Mouse (Mus musculus): ENCODE measurements around the gene Cdca3. TPM values are rescaled to one million over a fixed set of nuclear protein-coding genes. Genes with fewer than 3 reads are reported as not detected.

The Cdca3 gene
- polyA plus RNA-seq, 1 experiment from 2014 or later = 187 TPM

DNA sequence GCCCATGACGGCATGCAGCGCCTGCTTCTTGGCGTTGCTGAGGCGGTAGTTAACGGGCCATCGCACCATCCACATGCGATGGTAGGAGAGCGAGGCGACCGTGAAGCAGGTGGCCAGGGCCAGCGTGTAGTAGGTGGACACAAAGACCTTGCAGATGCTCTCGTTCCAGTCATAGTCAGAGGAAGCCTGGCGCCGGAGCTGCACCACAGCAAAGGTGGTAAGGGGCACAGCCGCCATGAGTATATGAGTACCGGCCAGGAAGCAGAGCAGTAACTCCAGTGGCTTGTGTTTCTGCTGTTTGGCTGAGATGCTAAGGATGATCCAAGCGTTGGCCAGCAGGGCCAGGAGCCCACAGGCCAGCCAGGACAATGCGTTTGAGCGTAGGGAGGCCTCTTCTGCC, 31.9 kb downstream of the Cdca3 start:
- 86% methylated on average over 19 of the region's 19 CpGs for WGBS
- H3K4me2 ChIP-seq (replicated peaks; ENCODE audit: low read depth, low read length) = no peak overlapping the region
- peaks cover 36% of the 10 kb centered on the region for H3K4me1 ChIP-seq (ENCODE audit: insufficient read depth, low read length)
- no peaks in the 10 kb centered on the region for H3K9me3 ChIP-seq (ENCODE audit: low read length)
- no peak overlapping the region for H3K9ac ChIP-seq (replicated peaks; ENCODE audit: low read length)
- H3K36me3 ChIP-seq (ENCODE audit: insufficient read depth, low read length) = no peaks in the 10 kb centered on the region
- H3K27ac ChIP-seq (ENCODE audit: low read length) = no peak overlapping the region
- ATAC-seq (ENCODE audit: low FRiP score, low TSS enrichment) = no peak
- H3K4me3 ChIP-seq (ENCODE audit: low read length) = no peak overlapping the region
- peaks cover 15% of the 10 kb centered on the region; the same call in 1 of the 2 replicates for H3K27me3 ChIP-seq (ENCODE audit: insufficient read depth, low read length)

DNA sequence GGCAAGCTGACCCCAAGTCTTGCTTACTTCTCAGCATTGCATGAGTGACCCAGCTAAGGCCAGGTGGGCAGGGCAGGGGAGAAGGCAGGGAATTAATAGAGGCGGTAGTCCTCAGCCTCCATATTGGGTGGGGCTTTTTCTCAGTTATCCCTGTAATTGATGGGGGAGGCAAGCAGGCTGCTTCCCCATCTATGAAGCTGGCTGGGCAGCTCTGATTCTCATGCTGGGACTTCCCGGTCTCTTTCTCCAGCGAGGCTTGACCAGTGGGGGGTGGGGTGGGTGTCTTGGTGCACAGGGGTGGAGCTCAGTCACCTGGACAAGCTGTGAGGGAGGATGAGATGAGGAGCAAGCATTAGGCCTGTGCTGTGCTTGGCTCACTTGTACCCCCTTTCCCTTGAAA, 32.5 kb downstream of the Cdca3 start:
- H3K27me3 ChIP-seq (ENCODE audit: insufficient read depth, low read length) = peaks cover 15% of the 10 kb centered on the region; the same call in 1 of the 2 replicates
- no peak overlapping the region for H3K9ac ChIP-seq (replicated peaks; ENCODE audit: low read length)

DNA sequence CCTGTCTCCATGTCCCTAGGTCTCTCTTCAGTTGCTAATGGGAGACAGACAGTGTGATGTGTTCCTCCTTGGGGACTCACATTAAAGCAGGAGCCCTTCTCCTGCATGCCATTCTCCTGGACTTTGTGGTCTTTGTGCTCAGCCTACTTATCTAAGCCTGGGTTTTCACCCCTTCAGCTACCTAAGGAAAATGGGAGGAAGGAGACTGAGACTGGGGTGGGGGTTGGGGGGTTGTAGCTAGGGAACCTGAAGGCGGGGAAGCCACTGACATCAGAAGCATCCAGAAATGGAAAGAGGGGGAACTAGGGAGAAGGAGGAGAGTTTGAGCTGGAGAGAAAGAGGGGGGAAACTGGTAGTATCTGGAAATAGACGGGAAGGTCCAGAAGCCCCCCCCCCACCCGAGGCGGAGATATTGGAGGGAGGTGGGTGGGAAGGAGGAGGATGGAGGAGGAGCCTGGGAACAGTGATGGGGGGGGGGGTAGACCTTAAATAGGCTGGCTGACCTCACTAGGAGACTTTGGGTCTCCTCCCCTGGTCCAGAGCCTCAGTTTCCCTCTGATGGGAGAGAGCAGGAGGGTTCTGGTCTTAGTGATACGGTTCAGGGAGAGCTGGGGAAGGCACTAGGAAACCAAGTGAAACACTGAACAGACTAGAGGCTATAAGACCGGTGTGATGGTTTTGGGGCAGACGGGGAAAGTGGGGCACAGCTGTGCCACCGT, 33.2 kb downstream of the Cdca3 start:
- Histone ChIP-seq H3K4me2 (replicated peaks; ENCODE audit: low read depth, low read length) (peak overlapping the region; percentile 98), H3K4me3 (ENCODE audit: low read length) (peak overlapping the region; percentile 58), H3K27me3 (ENCODE audit: insufficient read depth, low read length) (peaks cover 15% of the 10 kb centered on the region; the same call in 1 of the 2 replicates), H3K36me3 (ENCODE audit: insufficient read depth, low read length) (no peaks in the 10 kb centered on the region), H3K9ac (replicated peaks; ENCODE audit: low read length) (peak overlapping the region; percentile 80; the same call in 1 of the 2 replicates), H3K9me3 (ENCODE audit: low read length) (no peaks in the 10 kb centered on the region), H3K4me1 (ENCODE audit: insufficient read depth, low read length) (peaks cover 32% of the 10 kb centered on the region), H3K27ac (ENCODE audit: low read length) (no peak overlapping the region)
- ATAC-seq (ENCODE audit: low FRiP score, low TSS enrichment) = no peak
- 18% methylated on average over 8 of the region's 8 CpGs for WGBS

More for the DNA sequence above, 32.5 kb downstream of the Cdca3 start:
- Histone ChIP-seq H3K36me3 (ENCODE audit: insufficient read depth, low read length) (no peaks in the 10 kb centered on the region), H3K9me3 (ENCODE audit: low read length) (no peaks in the 10 kb centered on the region), H3K4me1 (ENCODE audit: insufficient read depth, low read length) (peaks cover 32% of the 10 kb centered on the region), H3K27ac (ENCODE audit: low read length) (no peak overlapping the region), H3K4me2 (replicated peaks; ENCODE audit: low read depth, low read length) (no peak overlapping the region), H3K4me3 (ENCODE audit: low read length) (no peak overlapping the region)
- no peak for ATAC-seq (ENCODE audit: low FRiP score, low TSS enrichment)
- 11% methylated on average over 3 of the region's 3 CpGs for WGBS

DNA sequence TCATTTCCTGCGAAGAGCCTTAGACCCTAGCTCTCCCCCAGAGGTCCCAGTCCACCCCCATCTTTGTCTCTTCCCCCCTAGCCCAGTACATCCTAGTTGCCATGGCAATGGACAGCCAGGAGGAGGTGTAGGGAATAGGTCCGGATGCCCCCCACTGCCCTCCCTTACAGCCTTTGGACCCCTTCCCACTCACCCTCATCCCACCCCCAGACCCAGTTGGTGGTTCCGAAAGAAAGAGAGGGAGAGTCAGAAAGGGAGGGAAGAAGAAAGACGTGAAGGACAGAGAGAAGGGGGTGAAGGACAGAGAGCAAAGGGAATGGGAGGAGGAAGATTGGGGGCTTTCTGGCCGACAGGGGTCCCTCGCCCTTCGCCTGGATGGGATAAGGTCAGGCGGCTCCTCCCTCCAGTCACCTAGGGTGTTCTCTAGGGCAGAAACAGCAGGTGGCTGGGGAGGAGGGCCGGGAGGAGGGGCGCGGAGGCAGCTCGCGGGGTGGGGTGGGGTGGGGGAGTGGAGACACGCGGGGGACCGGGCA, 33.8 kb downstream of the Cdca3 start:
- 2% methylated on average over 10 of the region's 16 CpGs for WGBS
- ATAC-seq (ENCODE audit: low FRiP score, low TSS enrichment) = no peak; the same call in 1 of the 2 replicates
- peaks cover 32% of the 10 kb centered on the region for H3K4me1 ChIP-seq (ENCODE audit: insufficient read depth, low read length)
- no peak overlapping the region for H3K27ac ChIP-seq (ENCODE audit: low read length)
- H3K9me3 ChIP-seq (ENCODE audit: low read length) = no peaks in the 10 kb centered on the region
- H3K27me3 ChIP-seq (ENCODE audit: insufficient read depth, low read length) = peaks cover 15% of the 10 kb centered on the region; the same call in 1 of the 2 replicates
- H3K36me3 ChIP-seq (ENCODE audit: insufficient read depth, low read length) = no peaks in the 10 kb centered on the region
- H3K4me2 ChIP-seq (replicated peaks; ENCODE audit: low read depth, low read length) = peak overlapping the region; percentile 98
- peak overlapping the region; percentile 80 for H3K9ac ChIP-seq (replicated peaks; ENCODE audit: low read length)
- peak overlapping the region; percentile 58 for H3K4me3 ChIP-seq (ENCODE audit: low read length)

DNA sequence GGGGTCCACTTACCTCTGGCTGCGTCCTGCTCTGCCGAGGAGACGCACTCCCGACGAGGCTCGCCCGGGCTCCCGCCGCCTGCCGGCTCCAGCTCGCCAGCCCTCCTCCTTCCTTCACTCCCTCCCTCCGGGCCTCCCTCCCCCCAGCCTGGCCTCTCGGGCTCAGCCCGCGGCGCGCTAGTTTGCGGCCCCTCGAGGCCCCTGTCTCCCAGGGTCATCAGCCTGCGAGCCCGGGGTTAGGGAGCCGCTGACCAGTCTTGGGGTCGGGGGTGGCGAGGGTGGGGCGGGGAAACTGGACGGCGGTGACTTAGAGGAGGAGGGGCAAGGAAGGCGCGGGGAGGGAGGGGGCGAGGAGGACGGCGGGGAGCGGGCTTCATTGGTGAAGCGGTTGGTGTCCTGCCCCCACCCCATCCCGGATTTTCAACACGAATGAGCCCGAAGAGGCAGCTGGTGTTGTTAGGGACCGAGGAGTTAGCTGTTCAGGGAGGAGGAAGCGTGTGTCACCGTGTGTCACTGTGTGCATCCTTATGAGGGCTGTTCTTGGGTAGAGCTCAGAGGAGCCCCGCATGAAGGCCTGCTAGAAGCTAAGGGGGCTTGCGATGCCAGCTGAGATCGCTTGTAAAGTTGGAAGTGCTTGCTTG, 34.4 kb downstream of the Cdca3 start, which contains the start of gene Gpr162:
TSS of gene Gpr162 (minus strand) at position 326 of the 641 bp plus-strand sequence.
- Histone ChIP-seq H3K4me2 (replicated peaks; ENCODE audit: low read depth, low read length) (peak within 1 kb of the TSS; percentile 98), H3K36me3 (ENCODE audit: insufficient read depth, low read length) (no peaks in the 10 kb centered on the region), H3K27ac (ENCODE audit: low read length) (no peak within 1 kb of the TSS), H3K4me1 (ENCODE audit: insufficient read depth, low read length) (peaks cover 26% of the 10 kb centered on the region), H3K9me3 (ENCODE audit: low read length) (no peaks in the 10 kb centered on the region), H3K9ac (replicated peaks; ENCODE audit: low read length) (peak within 1 kb of the TSS; percentile 80), H3K27me3 (ENCODE audit: insufficient read depth, low read length) (peaks cover 15% of the 10 kb centered on the region; the same call in 1 of the 2 replicates), H3K4me3 (ENCODE audit: low read length) (peak within 1 kb of the TSS; percentile 58)
- ATAC-seq (ENCODE audit: low FRiP score, low TSS enrichment) = peak; percentile 70
- 1% methylated on average over 41 of the region's 43 CpGs for WGBS

DNA sequence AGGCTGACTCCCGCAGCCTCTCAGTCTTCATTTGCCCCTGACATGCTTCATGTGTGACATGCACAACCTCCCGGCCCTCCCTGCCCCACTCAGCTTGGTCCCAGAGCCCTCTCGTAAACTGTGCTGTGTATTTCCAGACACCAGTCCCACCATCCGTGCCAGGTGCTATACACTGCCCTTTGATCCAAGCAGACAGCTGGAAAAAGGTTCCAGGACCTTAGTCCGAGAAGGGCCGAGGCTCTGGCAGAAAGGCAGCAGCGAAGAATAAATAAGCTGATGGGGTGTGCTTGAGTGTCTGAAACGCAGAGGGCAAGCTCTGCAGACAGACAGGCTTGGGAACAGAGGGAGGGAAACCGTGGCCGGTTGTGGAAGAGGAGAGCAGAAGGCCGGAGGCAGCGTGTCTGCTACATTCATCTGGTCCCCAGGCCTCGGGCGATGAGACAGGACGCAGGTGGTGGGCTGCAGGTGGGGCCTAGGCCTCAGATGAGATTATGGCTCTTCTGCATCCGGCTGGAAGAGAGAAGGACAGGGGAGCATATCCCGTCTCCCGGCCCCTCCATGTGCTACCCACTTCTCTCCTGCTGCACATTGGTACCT, 36.5 kb downstream of the Cdca3 start:
- Histone ChIP-seq H3K27ac (ENCODE audit: low read length) (no peak overlapping the region), H3K36me3 (ENCODE audit: insufficient read depth, low read length) (no peaks in the 10 kb centered on the region), H3K4me3 (ENCODE audit: low read length) (no peak overlapping the region), H3K4me2 (replicated peaks; ENCODE audit: low read depth, low read length) (no peak overlapping the region), H3K27me3 (ENCODE audit: insufficient read depth, low read length) (peaks cover 8% of the 10 kb centered on the region; the same call in 1 of the 2 replicates), H3K4me1 (ENCODE audit: insufficient read depth, low read length) (peaks cover 25% of the 10 kb centered on the region), H3K9me3 (ENCODE audit: low read length) (no peaks in the 10 kb centered on the region), H3K9ac (replicated peaks; ENCODE audit: low read length) (no peak overlapping the region)
- WGBS = 51% methylated on average over 18 of the region's 18 CpGs
- no peak for ATAC-seq (ENCODE audit: low FRiP score, low TSS enrichment)

DNA sequence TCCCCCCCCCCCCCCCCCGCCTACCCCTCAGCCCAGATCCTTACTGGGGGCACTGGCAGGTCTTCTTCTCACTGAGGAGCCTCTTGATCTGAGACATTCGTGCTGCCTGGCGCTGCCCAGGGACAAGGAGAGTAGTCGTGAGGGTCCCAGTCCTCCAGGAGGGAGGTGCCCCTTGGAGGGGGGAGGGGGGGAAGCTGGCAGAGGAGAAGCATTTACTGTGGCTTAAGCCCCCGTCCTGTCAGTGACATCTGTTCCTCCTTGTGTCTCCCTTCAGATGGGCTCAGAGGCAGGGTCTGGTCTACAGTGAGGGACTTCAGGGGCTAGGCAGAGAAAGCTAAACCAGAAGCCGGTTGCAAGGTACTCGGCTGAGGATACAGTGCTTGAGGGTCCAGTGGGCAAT, 37.2 kb downstream of the Cdca3 start:
- Histone ChIP-seq H3K27me3 (ENCODE audit: insufficient read depth, low read length) (peaks cover 8% of the 10 kb centered on the region; the same call in 1 of the 2 replicates), H3K9ac (replicated peaks; ENCODE audit: low read length) (no peak overlapping the region), H3K9me3 (ENCODE audit: low read length) (no peaks in the 10 kb centered on the region), H3K4me1 (ENCODE audit: insufficient read depth, low read length) (peaks cover 24% of the 10 kb centered on the region), H3K4me2 (replicated peaks; ENCODE audit: low read depth, low read length) (no peak overlapping the region), H3K4me3 (ENCODE audit: low read length) (no peak overlapping the region), H3K27ac (ENCODE audit: low read length) (no peak overlapping the region), H3K36me3 (ENCODE audit: insufficient read depth, low read length) (no peaks in the 10 kb centered on the region)
- ATAC-seq (ENCODE audit: low FRiP score, low TSS enrichment) = no peak
- WGBS = 60% methylated on average over 6 of the region's 7 CpGs

DNA sequence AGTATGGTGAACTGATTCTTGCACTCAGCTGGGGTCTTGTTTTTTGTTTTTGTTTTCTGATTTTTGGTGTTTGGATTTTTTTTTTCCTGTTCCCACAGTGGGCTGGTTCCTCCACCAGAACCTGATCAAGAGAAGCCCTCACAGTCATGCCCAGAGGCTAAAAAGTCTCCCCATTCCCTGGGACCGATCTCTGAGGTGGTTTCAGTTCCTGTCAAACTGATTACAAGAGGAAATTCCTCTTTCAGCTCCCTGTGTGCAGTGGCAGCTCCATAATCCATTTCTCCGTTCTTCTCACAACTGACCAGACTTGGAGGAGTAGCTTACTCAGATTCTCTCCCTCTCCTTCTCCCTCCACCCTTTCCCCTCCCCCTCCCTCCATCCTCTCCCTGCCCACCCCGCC, 45.0 kb downstream of the Cdca3 start:
- no peak for ATAC-seq (ENCODE audit: low FRiP score, low TSS enrichment)
- Histone ChIP-seq H3K9ac (replicated peaks; ENCODE audit: low read length) (no peak overlapping the region), H3K4me1 (ENCODE audit: insufficient read depth, low read length) (no peaks in the 10 kb centered on the region), H3K27me3 (ENCODE audit: insufficient read depth, low read length) (no peaks in the 10 kb centered on the region), H3K27ac (ENCODE audit: low read length) (no peak overlapping the region), H3K36me3 (ENCODE audit: insufficient read depth, low read length) (no peaks in the 10 kb centered on the region), H3K9me3 (ENCODE audit: low read length) (no peaks in the 10 kb centered on the region), H3K4me3 (ENCODE audit: low read length) (no peak overlapping the region), H3K4me2 (replicated peaks; ENCODE audit: low read depth, low read length) (no peak overlapping the region)
- WGBS = 41% methylated on average over 2 of the region's 3 CpGs

DNA sequence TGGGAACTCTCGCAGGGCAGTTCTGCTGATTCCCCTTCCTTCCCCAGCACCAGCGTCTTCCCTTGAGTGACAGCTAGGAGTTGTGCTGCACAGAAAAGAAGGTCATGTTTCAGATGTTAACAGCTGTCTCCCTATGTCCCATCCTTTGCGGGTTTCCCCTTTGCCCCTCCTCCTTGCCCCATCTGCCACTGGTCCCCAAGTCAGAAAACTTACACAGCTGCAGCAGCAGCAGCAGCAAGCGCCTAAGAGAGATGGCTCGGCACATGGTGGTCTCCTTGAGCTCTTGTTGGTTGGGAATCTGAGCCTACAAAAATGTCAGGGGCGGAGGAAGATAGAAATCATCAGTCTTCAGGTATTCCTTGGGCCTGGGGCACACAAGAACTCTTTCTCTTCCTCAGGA, 50.0 kb downstream of the Cdca3 start:
- Histone ChIP-seq H3K27ac (ENCODE audit: low read length) (no peak overlapping the region), H3K4me2 (replicated peaks; ENCODE audit: low read depth, low read length) (no peak overlapping the region), H3K9ac (replicated peaks; ENCODE audit: low read length) (no peak overlapping the region), H3K36me3 (ENCODE audit: insufficient read depth, low read length) (no peaks in the 10 kb centered on the region), H3K4me3 (ENCODE audit: low read length) (no peak overlapping the region), H3K9me3 (ENCODE audit: low read length) (no peaks in the 10 kb centered on the region), H3K27me3 (ENCODE audit: insufficient read depth, low read length) (no peaks in the 10 kb centered on the region), H3K4me1 (ENCODE audit: insufficient read depth, low read length) (no peaks in the 10 kb centered on the region)
- 48% methylated on average over 6 of the region's 6 CpGs for WGBS
- no peak for ATAC-seq (ENCODE audit: low FRiP score, low TSS enrichment)

Measured in kidney, embryonic 16.5 days (tissue).